Mouse (Mus musculus) hindbrain, embryonic 14.5 days (tissue): ENCODE measurements around the gene Srp54c. TPM values are rescaled to one million over a fixed set of nuclear protein-coding genes. Genes with fewer than 3 reads are reported as not detected.
"Not testable (repeated sequence)": the region's sequence is repeated elsewhere in the genome, so short reads cannot be mapped to it uniquely, and the experiment has no call there.

Source experiments
- ATAC-seq: fragments of 200-750 bp; cut with Nextera tagmentation; 2 replicates; pipeline ENCODE4 v1.8.0; 2017; ENCODE audit warnings: moderate number of reproducible peaks, mild to moderate bottlenecking, moderate TSS enrichment, moderate library complexity; ENCODE audit not compliant: low FRiP score
- DNase-seq: peaks from one replicate; pipeline ENCODE4 v3.0.0-alpha.2; 2015; ENCODE audit warnings: low spot score
- H3K27ac ChIP-seq: fragments of 300-500 bp; sonication (generic); 2 replicates; pipeline ENCODE4 v1.5.1; 2014; ENCODE audit warnings: mild to moderate bottlenecking, moderate library complexity
- H3K27me3 ChIP-seq: fragments of 300-500 bp; sonication (generic); 2 replicates; pipeline ENCODE4 v1.6.1; 2014; ENCODE audit warnings: mild to moderate bottlenecking, low read length, mixed read lengths; ENCODE audit not compliant: control insufficient read depth, insufficient read depth
- H3K36me3 ChIP-seq: fragments of 300-500 bp; sonication (generic); replicated peaks from 2 replicates; pipeline ENCODE4 v1.6.1; 2014; ENCODE audit not compliant: control insufficient read depth, insufficient read depth
- H3K4me1 ChIP-seq: fragments of 300-500 bp; sonication (generic); replicated peaks from 2 replicates; pipeline ENCODE4 v1.6.1; 2014; ENCODE audit warnings: antibody characterized with exemption, low read length, mixed read lengths; ENCODE audit not compliant: control insufficient read depth, insufficient read depth
- H3K4me2 ChIP-seq: fragments of 300-500 bp; sonication (generic); replicated peaks from 2 replicates; pipeline ENCODE4 v1.6.1; 2014; ENCODE audit warnings: mild to moderate bottlenecking, moderate library complexity
- H3K4me3 ChIP-seq: fragments of 300-500 bp; sonication (generic); replicated peaks from 2 replicates; pipeline ENCODE4 v1.5.1; 2014; ENCODE audit warnings: mild to moderate bottlenecking, low read length
- H3K9ac ChIP-seq: fragments of 300-500 bp; sonication (generic); 2 replicates; pipeline ENCODE4 v1.6.1; 2014
- H3K9me3 ChIP-seq: fragments of 300-500 bp; sonication (generic); 2 replicates; pipeline ENCODE4 v1.6.1; 2016; ENCODE audit warnings: low read length; ENCODE audit not compliant: control insufficient read depth
- WGBS: fragments of 180-500 bp; shearing (Covaris S2); extraction: QIAGEN DNeasy Blood & Tissue Kit; methylation state at CpG from one replicate; pipeline ENCODE4 v1.1.7; 2014; 5-methylcytosine and 5-hydroxymethylcytosine counted together
- polyA plus RNA-seq: library from polyadenylated mRNA; unstranded; fragments of >200 nt; fragmentation: Nextera tagmentation; extraction: Ambion mirVana; gene quantifications from 2 replicates; pipeline ENCODE4 v1.2.1, GENCODE M21; 2014

Gene Srp54c
- 80.3 and 91.3 TPM in 2 replicates for polyA plus RNA-seq

- peak; percentile 99 for ATAC-seq
- not testable (repeated sequence) for H3K4me1 ChIP-seq, H3K36me3 ChIP-seq, H3K27me3 ChIP-seq, H3K9ac ChIP-seq, H3K9me3 ChIP-seq, H3K27ac ChIP-seq, DNase-seq
- no CpG with 5 or more reads among the region's 57 CpGs for WGBS
- Histone ChIP-seq H3K4me2 (peak within 1 kb of the TSS; percentile 31; the same call in 1 of the 2 replicates), H3K4me3 (peak within 1 kb of the TSS; percentile 29)
Observed at GRCm38 (mm10) chr12:55229626-55230519, at the start of gene Srp54c. Gene Srp54c, plus strand, starts transcription at chr12:55230168.

- DNase-seq, H3K36me3 ChIP-seq, ATAC-seq, H3K9me3 ChIP-seq, H3K4me3 ChIP-seq, H3K4me1 ChIP-seq, H3K4me2 ChIP-seq, H3K27ac ChIP-seq, H3K27me3 ChIP-seq, H3K9ac ChIP-seq: not testable (repeated sequence)
- WGBS = no CpG with 5 or more reads among the region's 8 CpGs
Observed at GRCm38 (mm10) chr12:55187686-55188085, 42.3 kb upstream of the Srp54c start.

DNA sequence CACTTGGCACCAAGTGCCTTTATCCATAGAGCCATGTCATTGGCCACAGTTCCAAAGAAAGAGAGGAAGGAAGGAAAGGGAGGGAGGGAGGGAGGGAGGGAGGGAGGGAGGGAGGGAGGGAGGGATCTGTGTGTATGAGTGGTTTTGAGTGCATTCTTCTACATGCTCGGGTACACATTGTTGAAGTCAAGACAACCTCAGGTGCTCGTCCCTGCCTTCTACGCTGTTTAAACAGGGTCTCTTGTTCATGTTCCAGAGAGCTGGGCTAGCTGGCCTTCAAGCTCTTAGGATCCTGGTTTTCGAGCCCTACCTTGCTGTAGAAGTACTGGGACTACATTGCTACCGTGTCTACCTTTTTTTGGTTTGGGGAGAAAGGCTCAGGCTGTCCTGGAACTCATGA lies 40.8 kb upstream of the Srp54c start:
- H3K36me3 ChIP-seq, H3K4me2 ChIP-seq, DNase-seq, H3K9ac ChIP-seq, H3K9me3 ChIP-seq, H3K27me3 ChIP-seq, ATAC-seq, H3K4me1 ChIP-seq, H3K4me3 ChIP-seq, H3K27ac ChIP-seq: not testable (repeated sequence)
- no CpG with 5 or more reads among the region's 5 CpGs for WGBS

DNA sequence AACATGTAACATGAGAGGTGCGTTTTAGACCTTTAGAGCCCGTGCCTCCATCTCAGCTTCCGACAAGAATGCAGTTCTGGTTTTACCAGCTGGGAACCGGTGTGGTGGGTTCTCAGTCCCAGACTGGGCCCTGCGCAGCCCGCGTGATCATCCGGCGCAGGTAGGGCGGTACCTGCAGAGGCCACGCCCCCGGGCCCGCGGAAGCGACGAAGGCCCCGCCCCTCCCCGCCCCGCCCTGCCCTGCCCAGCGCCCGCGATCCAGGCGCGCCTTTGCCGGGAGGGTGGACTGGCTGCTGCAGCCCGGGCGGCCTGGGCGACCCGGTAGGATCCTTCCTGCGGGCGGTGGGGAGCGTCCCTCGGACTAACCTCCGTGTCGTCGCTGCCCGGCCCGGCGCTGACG lies 30.7 kb upstream of the Srp54c start, which contains the start of gene 1700047I17Rik2:
TSS of gene 1700047I17Rik2 (plus strand) at position 287 of the 400 bp plus-strand sequence.
- no CpG with 5 or more reads among the region's 40 CpGs for WGBS
- not testable (repeated sequence) for H3K4me2 ChIP-seq, H3K4me3 ChIP-seq, DNase-seq, H3K4me1 ChIP-seq, H3K9ac ChIP-seq, H3K36me3 ChIP-seq, H3K9me3 ChIP-seq, H3K27ac ChIP-seq, H3K27me3 ChIP-seq
- peak; percentile 98 for ATAC-seq

GRCm38 (mm10) chr12:55199799-55200198 lies 30.2 kb upstream of the Srp54c start:
- ATAC-seq = peak; percentile 44
- not testable (repeated sequence) for H3K27me3 ChIP-seq, DNase-seq, H3K4me1 ChIP-seq, H3K9ac ChIP-seq, H3K9me3 ChIP-seq, H3K36me3 ChIP-seq, H3K4me2 ChIP-seq, H3K27ac ChIP-seq, H3K4me3 ChIP-seq
- no CpG with 5 or more reads among the region's 18 CpGs for WGBS

- H3K9ac ChIP-seq, H3K27ac ChIP-seq, H3K36me3 ChIP-seq, ATAC-seq, H3K4me3 ChIP-seq, DNase-seq, H3K27me3 ChIP-seq, H3K4me1 ChIP-seq, H3K4me2 ChIP-seq, H3K9me3 ChIP-seq: not testable (repeated sequence)
- WGBS = no CpG with 5 or more reads among the region's 6 CpGs
Observed at GRCm38 (mm10) chr12:55212944-55213343, 17.0 kb upstream of the Srp54c start.

- Histone ChIP-seq H3K4me2 (peak overlapping the region; percentile 31; the same call in 1 of the 2 replicates), H3K4me3 (peak overlapping the region; percentile 29)
- peak; percentile 36 for ATAC-seq
- not testable (repeated sequence) for H3K27ac ChIP-seq, H3K27me3 ChIP-seq, DNase-seq, H3K9ac ChIP-seq, H3K9me3 ChIP-seq, H3K36me3 ChIP-seq, H3K4me1 ChIP-seq
- 0% methylated on average over 9 of the region's 25 CpGs for WGBS
Observed at GRCm38 (mm10) chr12:55230520-55230861, 523 bp downstream of the Srp54c start.

DNA sequence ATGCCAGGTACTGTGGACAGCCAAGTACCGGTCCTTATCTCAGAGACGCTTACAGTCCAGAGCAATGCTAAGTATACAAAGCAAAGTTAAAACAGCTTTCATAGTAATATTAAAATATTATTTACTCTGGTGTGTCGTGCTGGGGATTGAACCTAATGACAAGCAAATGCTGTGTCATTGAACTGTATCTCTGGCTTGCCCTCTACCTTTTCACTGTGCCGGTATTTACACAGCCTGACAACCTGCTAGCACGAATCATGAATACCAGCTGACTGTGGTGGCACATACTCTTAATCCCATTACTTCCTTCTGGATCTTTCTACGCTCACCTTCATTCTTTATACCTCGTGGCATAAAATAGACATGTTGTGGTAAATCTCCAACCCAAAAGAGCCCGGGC lies 12.3 kb downstream of the Srp54c start:
- H3K36me3 ChIP-seq, H3K4me3 ChIP-seq, ATAC-seq, H3K4me2 ChIP-seq, H3K9me3 ChIP-seq, H3K4me1 ChIP-seq, DNase-seq, H3K27ac ChIP-seq, H3K9ac ChIP-seq, H3K27me3 ChIP-seq: not testable (repeated sequence)
- WGBS = no CpG with 5 or more reads among the region's 8 CpGs

DNA sequence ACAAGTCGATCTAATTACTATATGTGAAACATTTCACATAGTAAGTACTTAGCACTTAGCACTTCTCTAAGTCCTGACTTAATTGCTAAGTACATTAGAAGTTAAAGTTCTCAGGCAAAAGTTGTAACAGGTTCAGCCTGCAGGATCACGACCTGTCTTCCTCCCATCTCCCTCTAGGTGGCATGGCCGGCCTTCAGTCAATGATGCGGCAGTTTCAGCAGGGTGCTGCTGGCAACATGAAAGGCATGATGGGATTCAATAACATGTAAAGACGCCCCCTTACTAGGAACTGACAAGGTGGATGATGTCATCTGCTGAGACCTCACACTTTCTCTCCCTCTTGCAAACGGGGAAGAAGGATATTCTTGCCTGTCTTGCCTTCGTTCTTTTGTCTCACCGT lies 32.0 kb downstream of the Srp54c start:
- not testable (repeated sequence) for ATAC-seq, H3K27me3 ChIP-seq, DNase-seq, H3K4me2 ChIP-seq, H3K4me1 ChIP-seq, H3K27ac ChIP-seq, H3K4me3 ChIP-seq, H3K9ac ChIP-seq, H3K9me3 ChIP-seq
- peaks cover 25% of the 10 kb centered on the region for H3K36me3 ChIP-seq
- no CpG with 5 or more reads among the region's 8 CpGs for WGBS
